Mouse (Mus musculus): ENCODE results near the gene 1300017J02Rik. TPM values are rescaled to one million over a fixed set of nuclear protein-coding genes. Genes with fewer than 3 reads are reported as not detected.

Gene 1300017J02Rik
- total RNA-seq (2023), result not detected

DNA sequence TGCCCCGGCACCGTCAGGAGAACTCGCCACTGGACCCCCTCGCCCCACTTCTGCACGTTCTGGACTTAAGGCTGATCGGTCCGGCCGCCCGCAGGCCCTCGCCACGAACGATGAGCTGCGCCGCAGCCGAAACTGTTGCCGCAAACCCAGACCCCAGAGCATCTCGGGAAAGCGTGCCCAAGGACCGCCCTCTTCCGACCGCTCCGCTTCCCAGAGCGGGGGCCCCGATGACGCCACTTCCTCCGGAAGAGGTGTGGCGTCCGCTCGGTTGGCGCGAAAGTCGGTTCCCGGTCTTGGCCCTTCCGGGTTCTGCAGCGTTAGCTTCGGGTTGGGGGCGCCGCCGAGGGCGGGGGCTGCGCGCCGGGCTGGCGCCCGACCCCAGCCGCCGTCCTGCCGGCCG lies at the start of gene 1300017J02Rik, which contains the start of gene Topbp1:
1300017J02Rik (minus strand) TSS at position 156 of the 400 bp plus-strand sequence.
Topbp1 (plus strand) TSS at position 289 of the 400 bp plus-strand sequence.

DNA sequence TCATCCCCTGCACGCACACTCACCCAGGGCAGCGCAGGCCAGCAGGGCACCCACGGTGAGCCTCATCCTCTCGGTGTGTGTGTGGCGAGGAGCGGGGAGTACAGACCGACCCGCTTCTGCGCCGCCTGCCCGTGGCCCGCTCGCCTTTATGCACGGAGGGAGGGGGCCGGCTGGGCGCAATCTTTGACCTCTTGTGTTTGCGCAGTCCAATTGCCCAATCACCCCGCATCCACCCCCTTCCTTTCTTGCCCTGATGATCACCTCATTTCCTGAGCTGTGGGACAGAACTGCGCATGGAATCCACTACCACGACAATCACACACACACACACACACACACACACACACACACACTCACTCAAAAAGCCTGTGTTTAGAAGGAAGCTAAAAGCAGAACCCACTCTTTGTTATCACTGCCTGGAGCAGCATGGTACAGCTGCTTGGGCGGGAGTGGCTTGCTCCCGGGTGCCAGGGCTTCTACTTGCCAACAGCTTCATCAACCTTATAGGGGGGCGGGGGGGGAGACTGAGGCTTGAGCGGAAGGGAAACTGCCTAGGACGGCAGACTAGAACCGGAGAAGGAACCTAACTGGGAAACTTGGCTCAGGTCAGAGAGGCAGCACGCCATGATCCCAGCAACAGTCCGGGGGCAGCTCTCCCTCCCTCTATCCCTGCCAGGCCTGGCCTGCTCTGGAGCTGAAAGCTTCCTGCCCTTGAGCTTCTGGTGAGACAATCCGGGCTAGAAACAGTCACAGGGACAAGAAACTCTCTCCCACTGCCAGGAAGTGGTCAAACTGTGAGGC lies 74.5 kb downstream of the 1300017J02Rik start, which contains the start of the genes Gm20425 and Trf:
Gm20425 (minus strand) TSS at position 157 of the 801 bp plus-strand sequence.
Trf (minus strand) TSS at position 294 of the 801 bp plus-strand sequence.

DNA sequence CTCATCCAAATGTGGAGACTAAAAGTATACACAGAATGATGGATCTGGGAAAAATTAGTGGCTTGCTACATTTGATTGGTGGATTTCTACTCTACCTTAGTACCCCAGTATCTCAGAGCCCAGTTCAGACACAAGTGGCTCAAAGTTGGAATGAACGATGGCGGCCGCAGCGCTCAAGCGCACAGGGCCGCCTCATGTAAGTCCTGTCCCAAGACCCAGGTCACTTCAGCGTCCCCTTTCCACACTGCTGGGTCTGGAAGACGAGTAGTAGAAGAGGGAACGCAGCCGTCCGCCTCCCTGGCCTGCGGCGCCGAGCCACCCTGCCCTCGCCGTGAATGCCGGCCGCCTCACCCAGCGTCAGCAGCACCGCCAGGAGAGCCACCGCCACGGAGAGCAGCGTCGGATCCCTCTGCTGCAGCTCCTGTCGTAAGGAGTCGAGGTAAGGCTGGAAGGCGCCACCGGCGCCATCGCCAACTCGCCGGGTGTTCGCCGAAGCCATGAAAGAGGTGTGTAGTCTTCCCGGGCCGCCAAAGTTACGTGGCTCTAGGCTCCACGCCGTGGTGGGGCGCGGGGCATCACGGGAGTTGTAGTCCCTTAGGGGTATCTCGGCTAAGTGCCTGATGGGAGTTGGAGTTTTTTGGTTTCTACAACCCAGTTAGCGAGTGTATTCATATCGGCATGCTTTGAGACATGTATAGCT lies 103.2 kb downstream of the 1300017J02Rik start, which contains the start of gene Srprb:
Srprb (minus strand) TSS at position 577 of the 700 bp plus-strand sequence.

Other genes starting within 250 kb of the 1300017J02Rik start
- gene Rab6b, start 193.3 kb downstream of the 1300017J02Rik start, total RNA-seq (2023), result 2.9 TPM
- gene Srprb, start 102.9 kb downstream of the 1300017J02Rik start, total RNA-seq (2023), result 21.2 TPM
- gene Gm20425, start 74.8 kb downstream of the 1300017J02Rik start, total RNA-seq (2023), result 0.31 TPM
- gene Trf, start 74.6 kb downstream of the 1300017J02Rik start, total RNA-seq (2023), result 12.6 TPM
- 75.5 TPM for gene Topbp1, start 133 bp upstream of the 1300017J02Rik start, total RNA-seq (2023)
- 106 TPM for gene Cdv3, start 60.8 kb upstream of the 1300017J02Rik start, total RNA-seq (2023)
- 0.95 TPM for gene Bfsp2, start 175.3 kb upstream of the 1300017J02Rik start, total RNA-seq (2023)